ENCODE assay signal across 8 mouse cellular contexts in the genomic region with DNA sequence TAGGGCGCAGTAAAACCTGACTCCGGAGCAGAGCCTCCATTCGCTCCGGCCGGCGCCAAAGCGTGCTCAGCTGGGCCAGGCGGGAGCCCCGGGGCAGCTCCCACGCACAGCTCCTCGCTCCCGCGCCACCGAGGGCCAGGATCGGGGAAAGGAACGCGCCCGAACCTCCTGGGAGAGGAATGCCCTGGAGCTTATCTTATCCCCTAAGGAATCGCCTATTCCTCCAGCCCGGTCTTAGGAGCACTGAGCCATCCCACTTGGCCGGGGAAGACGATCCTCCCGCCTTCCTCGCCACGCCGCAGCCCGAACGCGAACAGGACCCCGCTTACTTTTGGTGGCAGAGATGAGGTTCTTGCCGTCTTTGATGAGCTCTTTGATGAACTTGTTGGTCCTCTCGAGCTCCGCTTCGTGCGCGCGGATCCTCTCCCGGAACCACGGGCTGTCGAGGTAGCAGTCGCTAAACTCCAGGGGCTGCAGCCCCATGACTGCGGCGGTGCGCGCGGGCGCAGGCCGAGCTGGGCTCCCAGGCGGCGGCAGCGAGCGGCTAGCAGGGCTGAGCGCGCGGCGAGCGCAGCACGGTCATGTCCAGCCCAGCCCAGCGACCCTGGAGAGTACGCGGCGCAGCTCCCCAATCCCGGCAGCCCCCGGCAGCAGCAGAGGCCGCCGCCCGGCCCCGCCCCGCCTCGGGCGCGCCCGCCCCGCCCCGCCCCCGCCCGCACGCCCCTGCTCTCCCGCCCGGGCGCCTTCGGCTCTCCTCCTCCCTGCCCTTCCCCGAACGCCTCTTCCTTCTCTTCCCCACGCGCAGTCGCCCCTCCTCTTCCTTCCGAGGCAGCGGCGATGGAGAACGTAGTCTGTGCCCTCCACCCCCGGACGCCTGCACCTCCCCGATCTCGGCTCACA. TPM values are rescaled to one million over a fixed set of nuclear protein-coding genes. Genes with fewer than 3 reads are reported as not detected.
DNase-seq lines count a peak whose midpoint lies in the region; ATAC-seq and TF ChIP-seq lines count a peak whose summit lies in the region.

A gene (minus strand): TSS at position 653 of the 900 bp plus-strand sequence.

- peak within 1 kb of the TSS; percentile 93 for H3K27ac ChIP-seq in heart, embryonic 13.5 days (replicated peaks)
- peak within 1 kb of the TSS; percentile 77 for H3K27ac ChIP-seq in liver, postnatal 0 days (ENCODE audit: low read depth)
- peak within 1 kb of the TSS; percentile 70 for H3K27ac ChIP-seq in neural tube, embryonic 13.5 days (replicated peaks)
- peak within 1 kb of the TSS; percentile 59 for H3K27ac ChIP-seq in testis, adult 2 months (ENCODE audit: control insufficient read depth, insufficient read depth, low read depth, low read length)

- peak; percentile 62 for TF ChIP-seq POLR2A in testis, adult 2 months (IDR thresholded peaks at IDR 0.05; ENCODE audit: control insufficient read depth, low read depth, low read length)

- peak within 1 kb of the TSS; percentile 77 for H3K4me2 ChIP-seq in heart, embryonic 13.5 days
- peak within 1 kb of the TSS; percentile 88 for H3K4me2 ChIP-seq in liver, postnatal 0 days (ENCODE audit: low read depth, low read length)
- H3K4me2 ChIP-seq in neural tube, embryonic 13.5 days = peak within 1 kb of the TSS; percentile 96

- no peaks in the 10 kb centered on the region for H3K9me3 ChIP-seq in heart, embryonic 13.5 days
- no peaks in the 10 kb centered on the region for H3K9me3 ChIP-seq in liver, postnatal 0 days (ENCODE audit: low read length)
- no peaks in the 10 kb centered on the region for H3K9me3 ChIP-seq in neural tube, embryonic 13.5 days

- H3K36me3 ChIP-seq in heart, embryonic 13.5 days = no peaks in the 10 kb centered on the region
- no peaks in the 10 kb centered on the region for H3K36me3 ChIP-seq in liver, postnatal 0 days (replicated peaks; ENCODE audit: insufficient read depth, low read length)
- no peaks in the 10 kb centered on the region for H3K36me3 ChIP-seq in neural tube, embryonic 13.5 days
- H3K36me3 ChIP-seq in testis, adult 2 months (ENCODE audit: control insufficient read depth, insufficient read depth, low read length) = no peaks in the 10 kb centered on the region

- no peak for TF ChIP-seq CTCF in liver, postnatal 0 days (IDR thresholded peaks at IDR 0.05; ENCODE audit: low read depth)
- TF ChIP-seq CTCF in testis, adult 2 months (IDR thresholded peaks at IDR 0.05; ENCODE audit: control insufficient read depth, insufficient read depth, insufficient replicate concordance, low read depth, low read length) = no peak

- H3K4me1 ChIP-seq in heart, embryonic 13.5 days = peaks cover 54% of the 10 kb centered on the region
- peaks cover 16% of the 10 kb centered on the region for H3K4me1 ChIP-seq in liver, postnatal 0 days (ENCODE audit: insufficient read depth)
- H3K4me1 ChIP-seq in neural tube, embryonic 13.5 days (replicated peaks) = peaks cover 22% of the 10 kb centered on the region
- peaks cover 12% of the 10 kb centered on the region for H3K4me1 ChIP-seq in testis, adult 2 months (ENCODE audit: control insufficient read depth, insufficient read depth, low read length)

- peak; percentile 61 for ATAC-seq in erythroid progenitor cell, adult 5-6 weeks (replicated peaks; ENCODE audit: low FRiP score, poor library complexity, severe bottlenecking)
- peak; percentile 79 for ATAC-seq in heart, embryonic 13.5 days (ENCODE audit: extremely low read depth, insufficient number of reproducible peaks, low FRiP score, low TSS enrichment)
- peak; percentile 88 for ATAC-seq in liver, postnatal 0 days
- ATAC-seq in neural tube, embryonic 13.5 days (ENCODE audit: low read depth) = peak; percentile 90

- WGBS in heart, embryonic 13.5 days = under 1% methylated on average over 68 of the region's 95 CpGs
- under 1% methylated on average over 59 of the region's 95 CpGs for WGBS in liver, postnatal 0 days (ENCODE audit: insufficient replicate concordance)
- under 1% methylated on average over 76 of the region's 95 CpGs for WGBS in neural tube, embryonic 13.5 days

- TF ChIP-seq EP300 in liver, postnatal 0 days (IDR thresholded peaks at IDR 0.05; ENCODE audit: low read depth) = no peak

- peak; percentile 92 for DNase-seq in CD4-positive, CD25-positive, alpha-beta regulatory T cell, adult 2 months (ENCODE audit: low read depth, low spot score)
- peak; percentile 85 for DNase-seq in brain, adult 2 months (ENCODE audit: low read depth, low spot score)
- DNase-seq in kidney, postnatal 10 days = peak; percentile 94
- peak; percentile 80 for DNase-seq in liver, postnatal 0 days

- H3K4me3 ChIP-seq in heart, embryonic 13.5 days = peak within 1 kb of the TSS; percentile 88
- peak within 1 kb of the TSS; percentile 71 for H3K4me3 ChIP-seq in liver, postnatal 0 days (ENCODE audit: low read depth, low read length)
- H3K4me3 ChIP-seq in neural tube, embryonic 13.5 days = peak within 1 kb of the TSS; percentile 68
- peak within 1 kb of the TSS; percentile 85 for H3K4me3 ChIP-seq in testis, adult 2 months (ENCODE audit: control insufficient read depth, low read depth, low read length)

- no peaks in the 10 kb centered on the region for H3K27me3 ChIP-seq in heart, embryonic 13.5 days (replicated peaks)
- H3K27me3 ChIP-seq in liver, postnatal 0 days (ENCODE audit: insufficient read depth, low read length) = no peaks in the 10 kb centered on the region
- H3K27me3 ChIP-seq in neural tube, embryonic 13.5 days = peaks cover 58% of the 10 kb centered on the region
- H3K27me3 ChIP-seq in testis, adult 2 months (ENCODE audit: control insufficient read depth, insufficient read depth, low read length) = no peaks in the 10 kb centered on the region

- H3K9ac ChIP-seq in heart, embryonic 13.5 days = peak within 1 kb of the TSS; percentile 95
- H3K9ac ChIP-seq in liver, postnatal 0 days (replicated peaks) = peak within 1 kb of the TSS; percentile 77
- peak within 1 kb of the TSS; percentile 75 for H3K9ac ChIP-seq in neural tube, embryonic 13.5 days

RNA-seq across cellular contexts. Expression of the gene that starts here (rescaled TPM):
- total RNA-seq in erythroid progenitor cell, adult 5-6 weeks (2015; ENCODE audit: low replicate concordance) = 0.84 and 1.1 TPM in 2 replicates
- total RNA-seq in erythroid progenitor cell, adult 5-6 weeks (2017; ENCODE audit: low replicate concordance) = 3.5 and 3.9 TPM in 2 replicates
- polyA plus RNA-seq in heart, embryonic 13.5 days (2015; fragmentation: Nextera tagmentation; extraction: Ambion mirVana) = 20.3 and 20.7 TPM in 2 replicates
- 3.9 and 4.1 TPM in 2 replicates for polyA plus RNA-seq in liver, postnatal 0 days (2015; fragmentation: Nextera tagmentation; extraction: Ambion mirVana)
- polyA plus RNA-seq in neural tube, embryonic 13.5 days (2015; fragmentation: Nextera tagmentation; extraction: Ambion mirVana) = 7.0 and 8.9 TPM in 2 replicates
- polyA plus RNA-seq in testis, adult 2 months (2012; rRNA removed) = 7.2 and 7.5 TPM in 2 replicates

Comparison
In these comparisons a context has a peak if more than half of its experiments do, and no peak if none do; other contexts are left out.
1. Peak in every context shown above with its lines: DNase-seq, ATAC-seq, H3K4me3 ChIP-seq and H3K27ac ChIP-seq.